Mouse (Mus musculus): ENCODE measurements at regions not wholly inside any gene's neighbourhood (a gene's known extent, or its start where the extent isn't known, plus 50 kb on each side); places are given as distances from the start of the nearest gene placed in this dataset.

- no peak for TF ChIP-seq POLR2A (IDR thresholded peaks at IDR 0.05; ENCODE audit: insufficient read depth, low read depth, low read length)
- no peak for TF ChIP-seq CTCF (IDR thresholded peaks at IDR 0.05; ENCODE audit: insufficient read depth, low read depth, low read length)
These were observed 762.6 kb upstream of the Lrrc6 start for GRCm38 (mm10) chr15:67263313-67263712.
